Mouse (Mus musculus) heart, postnatal 0 days (tissue): ENCODE data around the gene Cryaa. TPM values are rescaled to one million over a fixed set of nuclear protein-coding genes. Genes with fewer than 3 reads are reported as not detected.

ENCODE experiments used
- ATAC-seq: fragments of 200-750 bp; cut with Nextera tagmentation; 2 replicates; pipeline ENCODE4 v1.8.0; 2017; ENCODE audit warnings: low read depth, moderate number of reproducible peaks, moderate library complexity; ENCODE audit not compliant: insufficient read depth
- DNase-seq: peaks from one replicate; pipeline ENCODE4 v3.0.0-alpha.2; 2016; ENCODE audit warnings: low spot score
- H3K27ac ChIP-seq: fragments of 300-500 bp; sonication (generic); 2 replicates; pipeline ENCODE4 v1.5.1; 2014; ENCODE audit warnings: low read depth, mild to moderate bottlenecking
- H3K27me3 ChIP-seq: fragments of 300-500 bp; sonication (generic); 2 replicates; pipeline ENCODE4 v1.6.1; 2014; ENCODE audit warnings: low read length, mixed read lengths; ENCODE audit not compliant: control insufficient read depth, insufficient read depth
- H3K36me3 ChIP-seq: fragments of 300-500 bp; sonication (generic); replicated peaks from 2 replicates; pipeline ENCODE4 v1.6.1; 2014; ENCODE audit warnings: low read length, mixed read lengths; ENCODE audit not compliant: control insufficient read depth, insufficient read depth
- H3K4me1 ChIP-seq: fragments of 300-500 bp; sonication (generic); 2 replicates; pipeline ENCODE4 v1.6.1; 2014; ENCODE audit warnings: antibody characterized with exemption; ENCODE audit not compliant: control insufficient read depth, insufficient read depth
- H3K4me2 ChIP-seq: fragments of 300-500 bp; sonication (generic); 2 replicates; pipeline ENCODE4 v1.6.1; 2014; ENCODE audit warnings: low read depth, mild to moderate bottlenecking, low read length, moderate library complexity
- H3K4me3 ChIP-seq: fragments of 300-500 bp; sonication (generic); 2 replicates; pipeline ENCODE4 v1.5.1; 2014; ENCODE audit warnings: low read depth, low read length
- H3K9ac ChIP-seq: fragments of 300-500 bp; sonication (generic); replicated peaks from 2 replicates; pipeline ENCODE4 v1.6.1; 2014; ENCODE audit warnings: low read depth, low read length, mixed read lengths
- H3K9me3 ChIP-seq: fragments of 300-500 bp; sonication (generic); replicated peaks from 2 replicates; pipeline ENCODE4 v1.6.1; 2016; ENCODE audit warnings: low read length; ENCODE audit not compliant: control insufficient read depth
- CTCF ChIP-seq: IDR thresholded peaks from 2 replicates; pipeline ENCODE4 v1.5.1; 2016; ENCODE audit warnings: antibody characterized with exemption, control low read depth, low read depth
- EP300 ChIP-seq: IDR thresholded peaks from 2 replicates; pipeline ENCODE4 v1.6.1; 2016; ENCODE audit warnings: antibody characterized with exemption, low read depth
- WGBS: fragments of 180-500 bp; shearing (Covaris S2); extraction: QIAGEN DNeasy Blood & Tissue Kit; methylation state at CpG from one replicate; pipeline ENCODE4 v1.1.7; 2014; 5-methylcytosine and 5-hydroxymethylcytosine counted together
- polyA plus RNA-seq: library from polyadenylated mRNA; unstranded; fragments of >200 nt; fragmentation: Nextera tagmentation; extraction: Ambion mirVana; gene quantifications from 2 replicates; pipeline ENCODE4 v1.2.1, GENCODE M21; 2015
- total RNA-seq: library from RNA; depleted of rRNA; stranded (reverse); fragments of >200 nt; gene quantifications from 2 replicates; pipeline ENCODE4 v1.2.3, GENCODE M21; 2014; ENCODE audit warnings: low replicate concordance; rRNA removed

Cryaa gene
- total and polyA plus RNA-seq, 2 experiments from 2014 or later: not detected

- Histone ChIP-seq H3K9ac (no peak overlapping the region), H3K9me3 (no peaks in the 10 kb centered on the region), H3K27me3 (no peaks in the 10 kb centered on the region), H3K4me1 (peaks cover 19% of the 10 kb centered on the region), H3K4me2 (no peak overlapping the region), H3K36me3 (no peaks in the 10 kb centered on the region), H3K4me3 (no peak overlapping the region), H3K27ac (no peak overlapping the region)
- DNase-seq (no peak), ATAC-seq (no peak)
- 48% methylated on average over 4 of the region's 4 CpGs for WGBS
- TF ChIP-seq CTCF (no peak), EP300 (no peak)
These were observed 49.6 kb downstream of the Cryaa start for GRCm38 (mm10) chr17:31727230-31727629.

- TF ChIP-seq CTCF: no peak
- TF ChIP-seq EP300: no peak
These were observed 50.4 kb downstream of the Cryaa start for GRCm38 (mm10) chr17:31728043-31728442.

GRCm38 (mm10) chr17:31728968-31729501 is 51.4 kb downstream of the Cryaa start:
- no peaks in the 10 kb centered on the region for H3K36me3 ChIP-seq
- H3K9ac ChIP-seq: 0 out of 2 replicates have a peak overlapping the region, but pooled peaks have one; percentile 20
- no peak overlapping the region for H3K4me2 ChIP-seq
- no peak overlapping the region for H3K4me3 ChIP-seq
- peak overlapping the region; percentile 44; the same call in 1 of the 2 replicates for H3K27ac ChIP-seq
- DNase-seq: peak; percentile 81
- peak; percentile 80 for ATAC-seq
- WGBS: 26% methylated on average over 7 of the region's 7 CpGs
- H3K9me3 ChIP-seq: no peaks in the 10 kb centered on the region
- H3K27me3 ChIP-seq: no peaks in the 10 kb centered on the region
- peaks cover 16% of the 10 kb centered on the region for H3K4me1 ChIP-seq
- TF ChIP-seq CTCF: peak; percentile 58
- no peak for TF ChIP-seq EP300

More at GRCm38 (mm10) chr17:31728043-31728442, 50.4 kb downstream of the Cryaa start:
- Histone ChIP-seq H3K4me3 (no peak overlapping the region), H3K9me3 (no peaks in the 10 kb centered on the region), H3K4me1 (peaks cover 16% of the 10 kb centered on the region), H3K36me3 (no peaks in the 10 kb centered on the region), H3K4me2 (no peak overlapping the region), H3K27me3 (no peaks in the 10 kb centered on the region), H3K9ac (no peak overlapping the region), H3K27ac (no peak overlapping the region)
- 59% methylated on average over 4 of the region's 4 CpGs for WGBS
- ATAC-seq (no peak), DNase-seq (no peak)

GRCm38 (mm10) chr17:31731038-31731437 is 53.4 kb downstream of the Cryaa start:
- H3K27me3 ChIP-seq: no peaks in the 10 kb centered on the region
- WGBS: 20% methylated on average over 6 of the region's 6 CpGs
- no peak overlapping the region for H3K4me3 ChIP-seq
- H3K36me3 ChIP-seq: no peaks in the 10 kb centered on the region
- TF ChIP-seq CTCF (no peak), EP300 (no peak)
- H3K4me1 ChIP-seq: peaks cover 16% of the 10 kb centered on the region
- no peak overlapping the region for H3K9ac ChIP-seq
- peak overlapping the region; percentile 67 for H3K27ac ChIP-seq
- H3K9me3 ChIP-seq: no peaks in the 10 kb centered on the region
- DNase-seq (peak; percentile 45), ATAC-seq (peak; percentile 57)
- no peak overlapping the region for H3K4me2 ChIP-seq

Other genes starting within 250 kb of the Cryaa start
- gene Wdr4, start 157.8 kb upstream of the Cryaa start, total RNA-seq: 19.9 and 30.8 TPM in 2 replicates
- gene Wdr4, start 157.8 kb upstream of the Cryaa start, polyA plus RNA-seq: 10.4 and 11.0 TPM in 2 replicates
- gene Ndufv3, start 157.7 kb upstream of the Cryaa start, total RNA-seq: 592 and 689 TPM in 2 replicates
- 1,214 and 1,242 TPM in 2 replicates for gene Ndufv3, start 157.7 kb upstream of the Cryaa start, polyA plus RNA-seq
- gene Pknox1, start 113.1 kb upstream of the Cryaa start, total RNA-seq: 17.2 and 74.0 TPM in 2 replicates
- 8.2 and 8.7 TPM in 2 replicates for gene Pknox1, start 113.1 kb upstream of the Cryaa start, polyA plus RNA-seq
- 2.1 TPM in 1 of 2 replicates, not detected in the other for gene Cbs, start 40.6 kb upstream of the Cryaa start, total RNA-seq
- 0.27 and 0.36 TPM in 2 replicates for gene Cbs, start 40.6 kb upstream of the Cryaa start, polyA plus RNA-seq
- 36.2 and 41.7 TPM in 2 replicates for gene U2af1, start 18.9 kb upstream of the Cryaa start, total RNA-seq
- 143 and 158 TPM in 2 replicates for gene U2af1, start 18.9 kb upstream of the Cryaa start, polyA plus RNA-seq
- 31.9 and 47.6 TPM in 2 replicates for gene Sik1, start 178.0 kb downstream of the Cryaa start, total RNA-seq
- gene Sik1, start 178.0 kb downstream of the Cryaa start, polyA plus RNA-seq: 7.7 and 10.9 TPM in 2 replicates